Mouse (Mus musculus) spleen, adult 2 months (tissue): ENCODE results near the gene C7. TPM values are rescaled to one million over a fixed set of nuclear protein-coding genes. Genes with fewer than 3 reads are reported as not detected.

Experiments used
- DNase-seq, 2 experiments: peaks; one replicate each; pipeline versions ENCODE4 v3.0.0 to v3.0.0-alpha.2; 2012 to 2021; ENCODE audit warnings: low spot score in 2 of 2, low read depth in 1 of 2
- H3K27ac ChIP-seq: fragments of 200-500 bp; 2 replicates; pipeline ENCODE4 v1.5.1; 2012; ENCODE audit warnings: low read length, inconsistent platforms; ENCODE audit not compliant: insufficient read depth
- H3K27me3 ChIP-seq: fragments of 200-500 bp; 2 replicates; pipeline ENCODE4 v1.6.1; 2012; ENCODE audit warnings: mild to moderate bottlenecking, moderate library complexity, low read length, inconsistent platforms; ENCODE audit not compliant: control insufficient read depth, insufficient read depth
- H3K36me3 ChIP-seq: fragments of 200-500 bp; 2 replicates; pipeline ENCODE4 v1.6.1; 2012; ENCODE audit warnings: mild to moderate bottlenecking, low read length, inconsistent platforms; ENCODE audit not compliant: control insufficient read depth, insufficient read depth
- H3K4me1 ChIP-seq: fragments of 200-500 bp; 2 replicates; pipeline ENCODE4 v1.6.1; 2011; ENCODE audit warnings: inconsistent platforms; ENCODE audit not compliant: control insufficient read depth, insufficient read depth, insufficient read length
- H3K4me3 ChIP-seq: fragments of 200-500 bp; 2 replicates; pipeline ENCODE4 v1.5.1; 2011; ENCODE audit warnings: mild to moderate bottlenecking, inconsistent platforms; ENCODE audit not compliant: insufficient read depth, insufficient read length; ENCODE audit errors: extremely low read depth
- CTCF ChIP-seq: fragments of 200-500 bp; IDR thresholded peaks from 2 replicates; pipeline ENCODE4 v1.5.1; 2011; ENCODE audit warnings: mild to moderate bottlenecking, inconsistent platforms; ENCODE audit not compliant: insufficient read depth, insufficient read length, insufficient replicate concordance; ENCODE audit errors: extremely low read depth
- POLR2A ChIP-seq: fragments of 200-500 bp; IDR thresholded peaks from 2 replicates; pipeline ENCODE4 v1.6.1; 2011; ENCODE audit warnings: low read depth, low read length, inconsistent platforms
- WGBS: fragments of 180-500 bp; shearing (Covaris S2); methylation state at CpG from one replicate; pipeline ENCODE4 v1.1.7; 2018; 5-methylcytosine and 5-hydroxymethylcytosine counted together
- polyA plus RNA-seq: library from polyadenylated mRNA; depleted of rRNA; stranded (reverse); fragments of >200 nt; gene quantifications from 2 replicates; pipeline ENCODE4 v1.2.3, GENCODE M21; 2012; rRNA removed

Gene C7
- polyA plus RNA-seq: 0.07 and 0.11 TPM in 2 replicates

GRCm38 (mm10) chr15:5063635-5064034, at the start of gene C7:
TSS of gene C7 (minus strand) at chr15:5063740.
- H3K4me1 ChIP-seq: no peaks in the 10 kb centered on the region
- H3K27me3 ChIP-seq: no peaks in the 10 kb centered on the region
- no peaks in the 10 kb centered on the region for H3K36me3 ChIP-seq
- no peak within 1 kb of the TSS for H3K27ac ChIP-seq
- DNase-seq: no peak
- no peak within 1 kb of the TSS for H3K4me3 ChIP-seq
- TF ChIP-seq POLR2A: no peak
- TF ChIP-seq CTCF: no peak

GRCm38 (mm10) chr15:5112651-5113050, 49.1 kb upstream of the C7 start:
- Histone ChIP-seq H3K27ac (no peak overlapping the region), H3K36me3 (peaks cover 2% of the 10 kb centered on the region), H3K4me1 (peaks cover 3% of the 10 kb centered on the region), H3K27me3 (no peaks in the 10 kb centered on the region), H3K4me3 (no peak overlapping the region)
- TF ChIP-seq POLR2A (no peak), CTCF (no peak)
- DNase-seq: no peak
- WGBS: 88% methylated on average over 3 of the region's 3 CpGs

DNA sequence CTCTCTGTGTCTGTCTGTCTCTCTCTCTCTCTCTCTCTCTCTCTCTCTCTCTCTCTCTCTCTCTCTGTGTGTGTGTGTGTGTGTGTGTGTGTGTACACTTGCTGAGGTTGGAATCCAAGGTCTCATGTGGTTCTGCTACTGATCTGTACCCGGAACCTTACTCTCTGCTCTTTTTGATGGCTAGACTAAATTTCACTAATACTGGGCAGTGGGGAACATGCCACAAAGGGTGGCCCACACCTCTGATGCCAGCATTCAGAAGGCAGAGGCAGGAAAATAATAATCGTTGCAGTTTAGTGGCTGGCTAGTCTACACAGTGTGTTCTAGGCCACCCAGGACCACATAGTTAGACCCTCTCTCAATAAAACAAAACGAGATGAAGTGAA, 45.1 kb upstream of the C7 start:
- no peak for DNase-seq
- Histone ChIP-seq H3K27ac (peak overlapping the region; percentile 74), H3K36me3 (peaks cover 8% of the 10 kb centered on the region), H3K4me3 (peak overlapping the region; percentile 65; the same call in 1 of the 2 replicates), H3K4me1 (peaks cover 5% of the 10 kb centered on the region; the same call in 1 of the 2 replicates), H3K27me3 (no peaks in the 10 kb centered on the region)
- TF ChIP-seq CTCF: no peak
- TF ChIP-seq POLR2A: no peak
- 24% methylated on average over 3 of the region's 3 CpGs for WGBS

- no peaks in the 10 kb centered on the region for H3K27me3 ChIP-seq
- peaks cover 8% of the 10 kb centered on the region for H3K36me3 ChIP-seq
- peak within 1 kb of the TSS; percentile 65 for H3K4me3 ChIP-seq
- 1% methylated on average over 21 of the region's 21 CpGs for WGBS
- H3K27ac ChIP-seq: peak within 1 kb of the TSS; percentile 74
- peaks cover 5% of the 10 kb centered on the region; the same call in 1 of the 2 replicates for H3K4me1 ChIP-seq
- TF ChIP-seq CTCF (no peak), POLR2A (peak; percentile 5; the same call in 1 of the 2 replicates)
- peak; percentile 59 to 64 for DNase-seq
Measured at GRCm38 (mm10) chr15:5107686-5108654, 44.4 kb upstream of the C7 start, which contains the start of gene Card6. TSS of gene Card6 (minus strand) at chr15:5108539.

DNA sequence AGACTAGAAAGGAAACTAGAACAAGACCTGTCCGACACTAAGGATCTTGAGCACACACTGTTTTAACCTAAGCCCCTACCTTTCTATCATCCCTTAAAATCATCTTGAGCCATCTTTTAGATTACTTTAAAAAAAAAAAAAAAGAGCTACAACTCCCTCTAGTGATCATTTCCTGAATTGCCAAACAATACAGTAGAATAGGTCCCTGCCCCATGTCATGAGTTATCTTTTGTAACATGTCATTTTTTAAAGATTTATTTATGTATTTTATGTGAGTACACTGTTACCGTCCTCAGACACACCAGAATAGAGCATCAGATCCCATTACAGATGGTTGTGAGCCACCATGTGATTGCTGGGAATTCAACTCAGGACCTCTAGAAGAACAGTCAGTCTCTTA, 42.8 kb upstream of the C7 start:
- Histone ChIP-seq H3K27me3 (no peaks in the 10 kb centered on the region), H3K4me1 (peaks cover 5% of the 10 kb centered on the region; the same call in 1 of the 2 replicates), H3K4me3 (peak overlapping the region; percentile 37; the same call in 1 of the 2 replicates), H3K36me3 (peaks cover 13% of the 10 kb centered on the region), H3K27ac (no peak overlapping the region)
- WGBS: 42% methylated on average over 2 of the region's 2 CpGs
- TF ChIP-seq CTCF (no peak), POLR2A (no peak)
- DNase-seq: peak in 1 of 2 experiments; percentile 41

GRCm38 (mm10) chr15:5105891-5106290, 42.4 kb upstream of the C7 start:
- H3K27ac ChIP-seq: no peak overlapping the region
- H3K36me3 ChIP-seq: peaks cover 16% of the 10 kb centered on the region
- no peaks in the 10 kb centered on the region for H3K27me3 ChIP-seq
- no peak overlapping the region for H3K4me3 ChIP-seq
- TF ChIP-seq POLR2A: no peak
- TF ChIP-seq CTCF: no peak
- WGBS: 87% methylated on average over 6 of the region's 6 CpGs
- DNase-seq: no peak
- peaks cover 5% of the 10 kb centered on the region; the same call in 1 of the 2 replicates for H3K4me1 ChIP-seq
